Mouse (Mus musculus) lung, embryonic 15.5 days (tissue): Measurements from ENCODE around the gene Negr1. TPM values are rescaled to one million over a fixed set of nuclear protein-coding genes. Genes with fewer than 3 reads are reported as not detected.

Source experiments
- ATAC-seq: fragments of 200-750 bp; cut with Nextera tagmentation; 2 replicates; pipeline ENCODE4 v1.8.0; 2017; ENCODE audit warnings: moderate number of reproducible peaks, borderline replicate concordance; ENCODE audit not compliant: low FRiP score, low TSS enrichment; ENCODE audit errors: extremely low read depth
- H3K27ac ChIP-seq: fragments of 300-500 bp; sonication (generic); 2 replicates; pipeline ENCODE4 v1.5.1; 2015; ENCODE audit warnings: moderate library complexity, mild to moderate bottlenecking, inconsistent platforms
- H3K27me3 ChIP-seq: fragments of 300-500 bp; sonication (generic); 2 replicates; pipeline ENCODE4 v1.6.1; 2015; ENCODE audit warnings: inconsistent platforms
- H3K36me3 ChIP-seq: fragments of 300-500 bp; sonication (generic); 2 replicates; pipeline ENCODE4 v1.6.1; 2015; ENCODE audit warnings: inconsistent platforms
- H3K4me1 ChIP-seq: fragments of 300-500 bp; sonication (generic); 2 replicates; pipeline ENCODE4 v1.6.1; 2015; ENCODE audit warnings: inconsistent platforms
- H3K4me2 ChIP-seq: fragments of 300-500 bp; sonication (generic); 2 replicates; pipeline ENCODE4 v1.6.1; 2015; ENCODE audit warnings: inconsistent platforms, mild to moderate bottlenecking, moderate library complexity
- H3K4me3 ChIP-seq: fragments of 300-500 bp; sonication (generic); 2 replicates; pipeline ENCODE4 v1.5.1; 2015; ENCODE audit warnings: mild to moderate bottlenecking, inconsistent platforms
- H3K9ac ChIP-seq: fragments of 300-500 bp; sonication (generic); 2 replicates; pipeline ENCODE4 v1.6.1; 2015; ENCODE audit warnings: inconsistent platforms
- H3K9me3 ChIP-seq: fragments of 300-500 bp; sonication (generic); 2 replicates; pipeline ENCODE4 v1.6.1; 2016; ENCODE audit warnings: inconsistent platforms
- WGBS: fragments of 180-500 bp; shearing (Covaris S2); methylation state at CpG from one replicate; pipeline ENCODE4 v1.1.7; 2015; 5-methylcytosine and 5-hydroxymethylcytosine counted together
- polyA plus RNA-seq: library from polyadenylated mRNA; unstranded; fragments of >200 nt; fragmentation: Nextera tagmentation; extraction: Ambion mirVana; gene quantifications from 2 replicates; pipeline ENCODE4 v1.2.1, GENCODE M21; 2015

Gene Negr1
- polyA plus RNA-seq, 1 experiment from 2014 or later, result 7.5 TPM

GRCm38 (mm10) chr3:156771626-156772025, 210.0 kb downstream of the Negr1 start:
- WGBS, result 91% methylated on average over 2 of the region's 2 CpGs
- H3K4me2 ChIP-seq, result no peak overlapping the region
- ATAC-seq, result no peak

GRCm38 (mm10) chr3:156772057-156772456, 210.5 kb downstream of the Negr1 start:
- no peaks in the 10 kb centered on the region for H3K36me3 ChIP-seq
- no peak overlapping the region for H3K4me2 ChIP-seq
- H3K4me1 ChIP-seq, result no peaks in the 10 kb centered on the region
- H3K9ac ChIP-seq, result no peak overlapping the region
- H3K27me3 ChIP-seq, result no peaks in the 10 kb centered on the region
- H3K4me3 ChIP-seq, result no peak overlapping the region
- ATAC-seq, result no peak
- no peaks in the 10 kb centered on the region for H3K9me3 ChIP-seq
- WGBS, result 63% methylated on average over 1 of the region's 1 CpGs
- no peak overlapping the region for H3K27ac ChIP-seq

More at GRCm38 (mm10) chr3:156771626-156772025, 210.0 kb downstream of the Negr1 start:
- Histone ChIP-seq H3K27me3 (no peaks in the 10 kb centered on the region), H3K4me1 (peaks cover under 1% of the 10 kb centered on the region; the same call in 1 of the 2 replicates), H3K4me3 (no peak overlapping the region), H3K9ac (no peak overlapping the region), H3K27ac (no peak overlapping the region), H3K36me3 (no peaks in the 10 kb centered on the region), H3K9me3 (no peaks in the 10 kb centered on the region)

- no peaks in the 10 kb centered on the region for H3K36me3 ChIP-seq
- no peak for ATAC-seq
- H3K27ac ChIP-seq, result no peak overlapping the region
- no peaks in the 10 kb centered on the region for H3K27me3 ChIP-seq
- H3K4me1 ChIP-seq, result no peaks in the 10 kb centered on the region
- H3K4me2 ChIP-seq, result no peak overlapping the region
- no peak overlapping the region for H3K9ac ChIP-seq
- no peak overlapping the region for H3K4me3 ChIP-seq
- H3K9me3 ChIP-seq, result no peaks in the 10 kb centered on the region
- 50% methylated on average over 1 of the region's 1 CpGs for WGBS
Measured at GRCm38 (mm10) chr3:156784309-156784852, 222.8 kb downstream of the Negr1 start.

GRCm38 (mm10) chr3:156786355-156786754, 224.8 kb downstream of the Negr1 start:
- Histone ChIP-seq H3K4me2 (no peak overlapping the region), H3K27me3 (no peaks in the 10 kb centered on the region), H3K27ac (no peak overlapping the region), H3K9ac (no peak overlapping the region), H3K36me3 (no peaks in the 10 kb centered on the region), H3K4me3 (no peak overlapping the region), H3K9me3 (no peaks in the 10 kb centered on the region), H3K4me1 (no peaks in the 10 kb centered on the region)
- 35% methylated on average over 1 of the region's 1 CpGs for WGBS
- ATAC-seq, result peak; percentile 27; the same call in 1 of the 2 replicates

GRCm38 (mm10) chr3:156791234-156791633, 229.6 kb downstream of the Negr1 start:
- Histone ChIP-seq H3K4me3 (no peak overlapping the region), H3K4me2 (no peak overlapping the region), H3K27me3 (no peaks in the 10 kb centered on the region), H3K4me1 (no peaks in the 10 kb centered on the region), H3K9me3 (no peaks in the 10 kb centered on the region), H3K9ac (no peak overlapping the region), H3K27ac (no peak overlapping the region), H3K36me3 (no peaks in the 10 kb centered on the region)
- no peak for ATAC-seq

GRCm38 (mm10) chr3:156792743-156793142, 231.1 kb downstream of the Negr1 start:
- no peak overlapping the region for H3K9ac ChIP-seq
- no peaks in the 10 kb centered on the region for H3K36me3 ChIP-seq
- no peaks in the 10 kb centered on the region for H3K4me1 ChIP-seq
- H3K9me3 ChIP-seq, result no peaks in the 10 kb centered on the region
- no peak overlapping the region for H3K4me3 ChIP-seq
- H3K27ac ChIP-seq, result no peak overlapping the region
- 87% methylated on average over 7 of the region's 7 CpGs for WGBS
- H3K27me3 ChIP-seq, result no peaks in the 10 kb centered on the region
- no peak overlapping the region for H3K4me2 ChIP-seq
- ATAC-seq, result no peak

- Histone ChIP-seq H3K4me2 (no peak overlapping the region), H3K4me1 (no peaks in the 10 kb centered on the region), H3K9ac (no peak overlapping the region), H3K27ac (no peak overlapping the region), H3K36me3 (no peaks in the 10 kb centered on the region), H3K9me3 (no peaks in the 10 kb centered on the region), H3K27me3 (no peaks in the 10 kb centered on the region), H3K4me3 (no peak overlapping the region)
- no peak for ATAC-seq
- WGBS, result 91% methylated on average over 4 of the region's 4 CpGs
Measured at GRCm38 (mm10) chr3:156794091-156794490, 232.5 kb downstream of the Negr1 start.

GRCm38 (mm10) chr3:156794610-156795009, 233.0 kb downstream of the Negr1 start:
- H3K4me1 ChIP-seq, result no peaks in the 10 kb centered on the region
- no peak overlapping the region for H3K9ac ChIP-seq
- H3K4me3 ChIP-seq, result no peak overlapping the region
- WGBS, result 30% methylated on average over 2 of the region's 2 CpGs
- H3K36me3 ChIP-seq, result no peaks in the 10 kb centered on the region
- ATAC-seq, result no peak
- H3K27me3 ChIP-seq, result no peaks in the 10 kb centered on the region
- H3K4me2 ChIP-seq, result no peak overlapping the region
- no peaks in the 10 kb centered on the region for H3K9me3 ChIP-seq
- no peak overlapping the region for H3K27ac ChIP-seq

GRCm38 (mm10) chr3:156796061-156796691, 234.6 kb downstream of the Negr1 start:
- 60% methylated on average over 6 of the region's 6 CpGs for WGBS
- peak; percentile 70; the same call in 1 of the 2 replicates for ATAC-seq

GRCm38 (mm10) chr3:156799228-156799627, 237.6 kb downstream of the Negr1 start:
- Histone ChIP-seq H3K4me2 (no peak overlapping the region), H3K27me3 (no peaks in the 10 kb centered on the region), H3K4me1 (no peaks in the 10 kb centered on the region), H3K9ac (no peak overlapping the region), H3K27ac (no peak overlapping the region), H3K4me3 (no peak overlapping the region), H3K9me3 (no peaks in the 10 kb centered on the region), H3K36me3 (no peaks in the 10 kb centered on the region)
- ATAC-seq, result no peak
- WGBS, result 94% methylated on average over 7 of the region's 7 CpGs

More at GRCm38 (mm10) chr3:156796061-156796691, 234.6 kb downstream of the Negr1 start:
- Histone ChIP-seq H3K9ac (no peak overlapping the region), H3K4me1 (no peaks in the 10 kb centered on the region), H3K4me3 (no peak overlapping the region), H3K4me2 (no peak overlapping the region), H3K27me3 (no peaks in the 10 kb centered on the region), H3K9me3 (no peaks in the 10 kb centered on the region), H3K27ac (no peak overlapping the region), H3K36me3 (no peaks in the 10 kb centered on the region)

GRCm38 (mm10) chr3:156809836-156810235, 248.2 kb downstream of the Negr1 start:
- no peak overlapping the region for H3K9ac ChIP-seq
- no peak overlapping the region for H3K4me2 ChIP-seq
- H3K4me1 ChIP-seq, result no peaks in the 10 kb centered on the region
- no peak overlapping the region for H3K27ac ChIP-seq
- no peak for ATAC-seq
- 90% methylated on average over 3 of the region's 3 CpGs for WGBS
- H3K4me3 ChIP-seq, result no peak overlapping the region
- H3K9me3 ChIP-seq, result no peaks in the 10 kb centered on the region
- no peaks in the 10 kb centered on the region for H3K27me3 ChIP-seq
- H3K36me3 ChIP-seq, result no peaks in the 10 kb centered on the region

- no peak for ATAC-seq
Measured at GRCm38 (mm10) chr3:156816938-156817337, 255.3 kb downstream of the Negr1 start.

More at GRCm38 (mm10) chr3:156816938-156817337, 255.3 kb downstream of the Negr1 start:
- Histone ChIP-seq H3K4me2 (no peak overlapping the region), H3K4me1 (no peaks in the 10 kb centered on the region), H3K9ac (no peak overlapping the region), H3K9me3 (no peaks in the 10 kb centered on the region), H3K27me3 (no peaks in the 10 kb centered on the region), H3K36me3 (no peaks in the 10 kb centered on the region), H3K27ac (no peak overlapping the region), H3K4me3 (no peak overlapping the region)
